Mouse (Mus musculus): ENCODE results near the gene Olfr2.
"Not testable (repeated sequence)": the region's sequence is repeated elsewhere in the genome, so short reads cannot be mapped to it uniquely, and the experiment has no call there.

Olfr2 gene

GRCm38 (mm10) chr7:107005972-107006371 is at the start of gene Olfr2:
Olfr2 (minus strand) TSS chr7:107006072.
- no peak for DNase-seq

GRCm38 (mm10) chr7:107047578-107047977 is 41.7 kb upstream of the Olfr2 start:
- no peak for DNase-seq

GRCm38 (mm10) chr7:107045833-107046232 is 40.0 kb upstream of the Olfr2 start:
- no peak for DNase-seq

- no peak for DNase-seq
Measured at GRCm38 (mm10) chr7:107044407-107044806, 38.5 kb upstream of the Olfr2 start.

DNA sequence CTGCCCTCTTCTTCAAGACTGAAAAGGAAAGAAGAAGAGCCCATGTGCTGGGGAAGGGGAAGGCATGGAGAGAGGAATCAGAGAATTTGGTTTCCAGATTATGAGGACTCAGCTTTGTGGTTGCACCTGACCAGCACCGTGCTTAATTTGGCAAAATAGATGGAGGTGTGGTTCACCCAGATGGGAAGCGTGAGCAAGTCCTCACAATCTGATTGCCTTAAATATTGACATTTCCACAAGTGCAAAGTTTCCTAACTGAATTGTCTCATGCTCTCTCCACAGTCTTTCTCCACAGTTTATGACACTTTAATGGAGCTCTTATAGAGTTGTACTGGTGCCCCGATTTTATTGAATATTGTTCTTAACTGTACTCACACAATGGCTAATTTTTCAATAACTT is 37.3 kb upstream of the Olfr2 start:
- no peak for DNase-seq

GRCm38 (mm10) chr7:107039934-107040563 is 34.2 kb upstream of the Olfr2 start:
- DNase-seq: no peak

- no peak for DNase-seq
Measured at GRCm38 (mm10) chr7:107030874-107031273, 25.0 kb upstream of the Olfr2 start, which contains the start of gene Olfr713. Olfr713 (plus strand) TSS chr7:107031174.

- DNase-seq: no peak
Measured at GRCm38 (mm10) chr7:107004169-107004568, 1.7 kb downstream of the Olfr2 start.

GRCm38 (mm10) chr7:107000798-107001197 is 5.1 kb downstream of the Olfr2 start:
- DNase-seq: no peak

DNA sequence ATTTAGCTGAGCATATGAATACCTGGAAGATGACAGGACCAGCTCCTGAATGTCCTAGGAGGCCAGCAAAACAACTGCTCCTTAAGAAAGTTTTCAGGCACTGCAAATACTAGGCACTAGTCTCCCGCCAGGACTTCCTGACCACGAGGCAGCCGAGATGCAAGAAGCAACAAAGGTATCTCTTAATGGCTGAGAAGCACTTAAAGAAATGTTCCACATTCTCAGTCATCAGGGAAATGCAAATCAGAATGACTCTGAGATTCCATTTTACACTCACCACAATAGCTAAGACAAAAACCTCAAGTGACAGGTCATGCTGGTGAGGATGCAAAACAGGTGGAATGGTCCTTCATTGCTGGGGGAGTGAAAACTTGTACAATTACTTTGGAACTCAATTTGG is 20.6 kb downstream of the Olfr2 start:
- no peak for DNase-seq

DNA sequence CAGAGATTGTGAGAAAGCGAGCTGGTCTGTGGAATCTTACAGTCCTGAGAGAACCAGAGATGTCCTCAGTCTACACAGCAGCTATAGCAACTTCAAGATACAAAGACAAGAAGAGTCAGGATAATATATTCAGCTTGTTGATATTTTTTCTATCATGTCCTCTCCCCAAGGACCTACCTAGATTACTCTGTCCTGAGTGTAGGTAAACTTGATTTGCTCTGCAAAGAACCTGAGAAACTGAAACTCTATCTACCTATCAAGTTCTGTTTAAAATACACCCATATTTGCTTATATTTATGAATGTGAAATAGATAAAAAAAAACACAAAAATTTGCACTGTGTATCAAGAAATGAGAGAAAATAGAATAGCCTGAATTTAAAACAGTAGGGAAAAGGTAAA is 30.5 kb downstream of the Olfr2 start, which contains the start of gene Olfr711:
Gene Olfr711 (minus strand): TSS at position 101 of the 400 bp plus-strand sequence.
- no peak for DNase-seq

DNA sequence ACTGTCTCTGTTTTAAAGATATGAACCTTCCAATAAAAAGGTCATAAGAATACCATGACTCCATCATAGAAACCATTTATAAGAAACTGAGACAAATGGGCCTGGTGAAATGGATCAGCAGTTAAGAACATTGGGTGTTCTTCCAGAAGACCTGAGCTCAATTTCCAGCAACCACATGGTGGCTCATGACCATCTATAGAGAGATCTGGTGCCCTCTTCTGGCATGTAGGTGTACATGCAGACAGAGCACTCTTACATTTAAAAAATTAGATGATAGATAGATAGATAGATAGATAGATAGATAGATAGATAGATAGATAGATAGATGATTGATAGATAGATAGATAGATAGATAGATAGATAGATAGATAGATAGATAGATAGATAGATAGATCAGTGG is 38.4 kb downstream of the Olfr2 start:
- DNase-seq: not testable (repeated sequence)

DNA sequence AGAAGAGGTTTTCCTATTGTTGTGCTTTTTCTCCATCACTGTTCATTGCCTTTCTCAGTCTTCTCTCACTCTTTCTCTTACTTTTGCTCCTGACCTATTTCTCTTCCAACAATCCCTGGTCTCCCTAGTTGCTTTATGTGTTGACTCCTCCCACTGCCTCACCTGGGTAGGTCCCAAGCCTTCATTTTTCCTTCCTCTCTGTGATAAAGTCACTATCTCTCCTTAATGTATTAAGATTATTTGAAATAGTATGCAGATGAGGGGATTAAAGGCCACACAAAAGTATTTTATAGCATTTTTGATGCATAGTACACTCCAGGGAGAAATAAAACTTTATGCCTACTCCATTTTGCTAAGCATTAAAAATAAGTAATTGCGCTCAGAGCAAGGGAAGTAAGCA is 42.0 kb downstream of the Olfr2 start, which contains the start of gene Olfr6:
Gene Olfr6 (minus strand): TSS at position 101 of the 400 bp plus-strand sequence.
- no peak for DNase-seq

DNA sequence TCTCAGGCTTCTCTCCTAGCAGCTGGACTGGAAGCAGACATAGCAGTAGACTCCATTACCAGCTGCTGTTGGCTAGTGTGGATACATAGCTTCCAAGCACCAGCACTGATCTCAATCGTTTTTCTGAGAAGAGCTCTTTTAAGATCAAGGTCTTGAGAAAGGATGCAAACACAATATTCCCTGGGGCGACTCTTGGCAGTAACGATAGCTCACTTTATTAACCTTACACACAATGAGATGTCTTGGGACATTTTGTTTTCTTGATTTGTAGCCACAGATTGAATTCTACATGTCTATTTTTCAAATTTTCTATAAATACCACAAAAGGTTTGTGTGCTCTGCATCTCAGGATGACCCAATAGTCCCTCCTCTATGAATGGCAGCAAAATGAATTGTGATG is 57.7 kb downstream of the Olfr2 start, which contains the start of gene Olfr710:
Gene Olfr710 (minus strand): TSS at position 101 of the 400 bp plus-strand sequence.
- no peak for DNase-seq
